Mouse (Mus musculus) gastrocnemius, postnatal 36 days (tissue): ENCODE data around the gene Atg101. TPM values are rescaled to one million over a fixed set of nuclear protein-coding genes. Genes with fewer than 3 reads are reported as not detected.

Source experiments
- DNase-seq, 2 experiments: peaks; one replicate each; pipeline ENCODE4 v3.0.0; 2022
- intact Hi-C: fragments of 180-260 bp; cut with DNase I; formaldehyde crosslinking; loops from one replicate; pipeline ENCODE4 v1.15.1; 2025
- long read RNA-seq, 2 experiments: library from polyadenylated mRNA; stranded (forward); transcript quantifications; one replicate each; pipeline ENCODE4 v2.0.0; 2021
- total RNA-seq, 2 experiments: library from RNA; stranded (reverse); gene quantifications; 2 replicates each; pipeline ENCODE4 v1.2.3; 2021

The Atg101 gene
- 10 to 100 TPM; 30.6 to 32.6 TPM for total RNA-seq
- long read RNA-seq, experiment 1, transcript Atg101-201 (3 exons, 1,270 nt), result major isoform, 47 of 58 reads
- long read RNA-seq, experiment 1, partial matches to known transcripts, result 10 of 58 reads
- long read RNA-seq, experiment 1, other reads (novel, unspliced or antisense), result 0 of 58 reads
- long read RNA-seq, experiment 2, transcript Atg101-201 (3 exons, 1,270 nt), result major isoform, 65 of 79 reads
- long read RNA-seq, experiment 2, partial matches to known transcripts, result 0 of 79 reads
- long read RNA-seq, experiment 2, other reads (novel, unspliced or antisense), result 13 of 79 reads

- intact Hi-C loops, result loop anchor here (2.0 kb wide), 2 partner anchors 31 to 43 kb away; no protein-coding TSS in a partner anchor
- DNase-seq, result peak; percentile 84 to 87
Observed at GRCm38 (mm10) chr15:101283911-101284750, at the start of gene Atg101. TSS of gene Atg101 (plus strand) at chr15:101284272.

GRCm38 (mm10) chr15:101234611-101235341 is 49.3 kb upstream of the Atg101 start:
- no peak for DNase-seq
- intact Hi-C loops, result no loop called here

- intact Hi-C loops, result no loop called here
- no peak for DNase-seq
Observed at GRCm38 (mm10) chr15:101235342-101235698, 48.8 kb upstream of the Atg101 start.

- intact Hi-C loops, result loop anchor here (2.0 kb wide), 1 partner anchor 15 kb away; no protein-coding TSS in a partner anchor
- no peak for DNase-seq
Observed at GRCm38 (mm10) chr15:101235728-101236327, 48.2 kb upstream of the Atg101 start.

- intact Hi-C loops, result loop anchor here (2.0 kb wide), 1 partner anchor 16 kb away; no protein-coding TSS in a partner anchor
- peak; percentile 70 for DNase-seq
Observed at GRCm38 (mm10) chr15:101236878-101237277, 47.2 kb upstream of the Atg101 start.

GRCm38 (mm10) chr15:101238885-101239511 is 45.1 kb upstream of the Atg101 start:
- no peak for DNase-seq
- intact Hi-C loops, result loop anchor here (2.0 kb wide), 1 partner anchor 74 kb away; no protein-coding TSS in a partner anchor

GRCm38 (mm10) chr15:101239821-101240220 is 44.3 kb upstream of the Atg101 start:
- intact Hi-C loops, result loop anchor here (2.0 kb wide), 2 partner anchors 43 to 73 kb away; no protein-coding TSS in a partner anchor
- no peak for DNase-seq

- peak; percentile 80 to 84 for DNase-seq
- intact Hi-C loops, result loop anchor here (2.0 kb wide), 1 partner anchor 42 kb away; no protein-coding TSS in a partner anchor
Observed at GRCm38 (mm10) chr15:101240799-101241204, 43.3 kb upstream of the Atg101 start.

- DNase-seq, result no peak
- intact Hi-C loops, result loop anchor here (2.0 kb wide), 1 partner anchor 42 kb away; no protein-coding TSS in a partner anchor
Observed at GRCm38 (mm10) chr15:101241236-101241635, 42.8 kb upstream of the Atg101 start.

GRCm38 (mm10) chr15:101241853-101242252 is 42.2 kb upstream of the Atg101 start:
- intact Hi-C loops, result loop anchor here (2.0 kb wide), 1 partner anchor 41 kb away; no protein-coding TSS in a partner anchor
- no peak for DNase-seq

- peak; percentile 49 to 69 for DNase-seq
- intact Hi-C loops, result no loop called here
Observed at GRCm38 (mm10) chr15:101242645-101243044, 41.4 kb upstream of the Atg101 start.

GRCm38 (mm10) chr15:101244012-101244411 is 40.1 kb upstream of the Atg101 start:
- intact Hi-C loops, result no loop called here
- DNase-seq, result no peak

- peak; percentile 91 to 96 for DNase-seq
- intact Hi-C loops, result no loop called here
Observed at GRCm38 (mm10) chr15:101246231-101247154, 37.6 kb upstream of the Atg101 start.

GRCm38 (mm10) chr15:101247155-101247498 is 36.9 kb upstream of the Atg101 start:
- intact Hi-C loops, result no loop called here
- DNase-seq, result no peak

- DNase-seq, result peak; percentile 44 to 51
- intact Hi-C loops, result no loop called here
Observed at GRCm38 (mm10) chr15:101248029-101248710, 35.9 kb upstream of the Atg101 start.

- no peak for DNase-seq
- intact Hi-C loops, result no loop called here
Observed at GRCm38 (mm10) chr15:101250220-101250800, 33.8 kb upstream of the Atg101 start.

GRCm38 (mm10) chr15:101251930-101252329 is 32.1 kb upstream of the Atg101 start:
- DNase-seq, result no peak
- intact Hi-C loops, result no loop called here

- intact Hi-C loops, result no loop called here
- DNase-seq, result no peak
Observed at GRCm38 (mm10) chr15:101252614-101253013, 31.5 kb upstream of the Atg101 start.
